Mouse (Mus musculus) olfactory bulb, adult 2 months (tissue): ENCODE measurements at regions not wholly inside any gene's neighbourhood (a gene's known extent, or its start where the extent isn't known, plus 50 kb on each side); places are given as distances from the start of the nearest gene placed in this dataset.
A peak's percentile ranks its signal among the peaks of the same experiment; 100 is the strongest.

Source experiments
- H3K27ac ChIP-seq: fragments of 200-500 bp; 2 replicates; pipeline ENCODE4 v1.5.1; 2012; ENCODE audit warnings: low read depth, low read length; ENCODE audit not compliant: insufficient read depth
- H3K4me1 ChIP-seq: fragments of 200-500 bp; 2 replicates; pipeline ENCODE4 v1.6.1; 2012; ENCODE audit warnings: low read length; ENCODE audit not compliant: control insufficient read depth, insufficient read depth
- H3K4me3 ChIP-seq: fragments of 200-500 bp; 2 replicates; pipeline ENCODE4 v1.5.1; 2012; ENCODE audit warnings: mild to moderate bottlenecking, low read depth, low read length, moderate library complexity; ENCODE audit not compliant: insufficient read depth
- CTCF ChIP-seq: fragments of 200-500 bp; IDR thresholded peaks from 2 replicates; pipeline ENCODE4 v1.5.1; 2012; ENCODE audit warnings: low read depth, mild to moderate bottlenecking, low read length, moderate library complexity; ENCODE audit not compliant: insufficient read depth
- POLR2A ChIP-seq: fragments of 200-500 bp; IDR thresholded peaks from 2 replicates; pipeline ENCODE4 v1.6.1; 2012; ENCODE audit warnings: mild to moderate bottlenecking, low read depth, low read length, moderate library complexity; ENCODE audit not compliant: insufficient read depth
- WGBS: fragments of 180-500 bp; shearing (Covaris S2); methylation state at CpG from one replicate; pipeline ENCODE4 v1.1.7; 2018; 5-methylcytosine and 5-hydroxymethylcytosine counted together

- TF ChIP-seq CTCF (peak; percentile 62), POLR2A (no peak)
- 5% methylated on average over 12 of the region's 12 CpGs for WGBS
- Histone ChIP-seq H3K4me3 (peak overlapping the region; percentile 32), H3K27ac (no peak overlapping the region), H3K4me1 (peaks cover 2% of the 10 kb centered on the region; the same call in 1 of the 2 replicates)
Observed at GRCm38 (mm10) chr3:78919407-78919806, 366.9 kb downstream of the Rapgef2 start.

GRCm38 (mm10) chr3:78908196-78908844 is 378.0 kb downstream of the Rapgef2 start:
- Histone ChIP-seq H3K4me3 (no peak overlapping the region), H3K4me1 (no peaks in the 10 kb centered on the region; the same call in 1 of the 2 replicates), H3K27ac (peak overlapping the region; percentile 55; the same call in 1 of the 2 replicates)
- WGBS: 47% methylated on average over 1 of the region's 1 CpGs
- TF ChIP-seq POLR2A (no peak), CTCF (no peak)

DNA sequence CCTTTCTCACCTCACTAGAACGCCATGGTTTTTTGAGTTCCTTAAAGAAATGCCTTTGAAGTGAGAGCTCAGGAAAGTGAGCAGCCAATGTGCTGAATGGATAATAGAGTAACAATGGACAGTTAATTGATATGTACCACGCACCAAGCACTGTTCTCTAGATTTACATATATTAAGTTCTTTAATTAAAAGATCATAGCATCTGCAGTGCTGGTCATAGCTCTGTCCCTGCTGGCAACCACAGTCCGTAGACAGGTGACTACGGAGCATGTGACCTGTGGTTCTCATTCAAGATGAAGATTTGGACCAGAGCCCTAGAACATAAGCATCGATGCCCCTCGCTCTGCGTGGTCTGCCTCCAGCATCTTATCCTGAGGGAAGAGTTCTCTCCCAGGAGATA is 378.5 kb downstream of the Rapgef2 start:
- H3K4me1 ChIP-seq: no peaks in the 10 kb centered on the region; the same call in 1 of the 2 replicates
- TF ChIP-seq POLR2A (no peak), CTCF (no peak)
- H3K27ac ChIP-seq: peak overlapping the region; percentile 2; the same call in 1 of the 2 replicates

DNA sequence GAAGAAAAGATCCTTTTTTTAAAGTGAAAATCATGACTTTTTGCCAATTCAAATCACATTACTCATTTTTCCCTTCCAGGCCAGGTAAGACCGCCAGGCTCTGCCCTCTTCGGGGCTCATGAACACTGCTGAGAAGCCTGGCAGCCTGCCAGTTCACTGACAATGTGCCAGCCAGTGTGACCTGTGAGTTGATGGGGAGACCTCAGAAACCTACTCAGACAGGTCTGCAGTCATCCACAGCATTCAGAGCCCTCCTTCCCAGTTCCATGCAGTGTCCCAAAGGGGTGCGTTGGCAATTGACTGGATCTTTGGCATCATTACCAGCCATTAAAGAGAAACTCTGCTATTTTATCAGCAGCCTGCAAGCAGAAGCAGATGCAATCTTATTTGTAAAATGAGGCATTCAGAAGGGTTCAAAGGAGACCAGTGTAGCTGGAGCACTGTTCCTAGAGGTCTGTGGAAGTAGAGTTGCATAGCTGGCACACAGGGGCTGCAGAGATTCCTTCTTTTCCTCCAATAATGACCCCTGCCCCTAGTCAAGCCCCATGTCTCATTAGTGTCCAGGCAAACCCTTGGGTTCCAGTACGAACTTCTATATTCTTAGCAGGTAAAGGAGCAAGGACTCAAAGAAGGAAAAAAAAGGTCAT is 384.4 kb downstream of the Rapgef2 start:
- Histone ChIP-seq H3K4me3 (no peak overlapping the region), H3K27ac (no peak overlapping the region), H3K4me1 (peaks cover 8% of the 10 kb centered on the region)
- no peak for TF ChIP-seq POLR2A
- no peak for TF ChIP-seq CTCF
- WGBS: 56% methylated on average over 4 of the region's 4 CpGs

More for the DNA sequence above, 378.5 kb downstream of the Rapgef2 start:
- no peak overlapping the region for H3K4me3 ChIP-seq
- WGBS: 75% methylated on average over 7 of the region's 7 CpGs

DNA sequence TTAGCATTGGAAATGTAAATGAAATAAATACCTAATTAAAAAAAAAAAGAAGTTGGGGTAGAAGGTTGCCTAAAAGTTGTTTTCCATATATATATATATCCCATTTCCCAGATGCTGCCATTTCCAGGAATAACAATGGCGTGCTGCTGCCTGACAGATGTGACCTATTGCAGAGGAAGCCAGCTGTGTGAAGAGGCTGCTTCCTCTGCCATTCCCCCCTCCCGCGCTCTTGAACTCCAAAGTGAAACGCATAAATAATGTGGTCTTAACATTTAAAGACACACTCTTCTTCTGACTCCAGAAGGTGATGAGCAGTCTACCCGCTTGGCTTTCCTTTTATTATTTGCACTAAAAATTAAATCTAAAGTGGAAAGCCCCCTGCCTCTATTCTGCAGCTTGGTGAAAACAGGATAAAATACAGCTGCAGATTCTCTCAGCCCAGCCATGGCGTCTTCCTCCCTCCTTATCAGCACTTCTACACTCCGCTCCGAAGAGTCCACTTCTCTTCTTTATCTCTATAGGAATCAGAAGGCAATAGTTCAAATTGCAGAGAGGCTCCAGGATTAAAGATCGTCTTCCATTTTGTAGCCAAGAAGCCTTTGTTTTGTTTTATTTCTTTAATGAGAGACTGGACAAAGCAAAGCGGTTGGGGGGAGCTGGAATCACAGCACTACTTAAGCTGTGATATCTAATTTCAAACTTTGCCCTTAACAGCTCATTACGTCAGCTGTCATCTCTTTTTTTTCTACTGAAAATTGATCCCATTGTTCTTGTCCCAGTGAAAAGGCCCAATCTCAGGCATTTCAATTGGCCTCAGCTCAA is 385.1 kb downstream of the Rapgef2 start:
- Histone ChIP-seq H3K4me3 (no peak overlapping the region), H3K4me1 (peaks cover 8% of the 10 kb centered on the region), H3K27ac (no peak overlapping the region)
- WGBS: 45% methylated on average over 11 of the region's 11 CpGs
- TF ChIP-seq POLR2A (no peak), CTCF (no peak)

DNA sequence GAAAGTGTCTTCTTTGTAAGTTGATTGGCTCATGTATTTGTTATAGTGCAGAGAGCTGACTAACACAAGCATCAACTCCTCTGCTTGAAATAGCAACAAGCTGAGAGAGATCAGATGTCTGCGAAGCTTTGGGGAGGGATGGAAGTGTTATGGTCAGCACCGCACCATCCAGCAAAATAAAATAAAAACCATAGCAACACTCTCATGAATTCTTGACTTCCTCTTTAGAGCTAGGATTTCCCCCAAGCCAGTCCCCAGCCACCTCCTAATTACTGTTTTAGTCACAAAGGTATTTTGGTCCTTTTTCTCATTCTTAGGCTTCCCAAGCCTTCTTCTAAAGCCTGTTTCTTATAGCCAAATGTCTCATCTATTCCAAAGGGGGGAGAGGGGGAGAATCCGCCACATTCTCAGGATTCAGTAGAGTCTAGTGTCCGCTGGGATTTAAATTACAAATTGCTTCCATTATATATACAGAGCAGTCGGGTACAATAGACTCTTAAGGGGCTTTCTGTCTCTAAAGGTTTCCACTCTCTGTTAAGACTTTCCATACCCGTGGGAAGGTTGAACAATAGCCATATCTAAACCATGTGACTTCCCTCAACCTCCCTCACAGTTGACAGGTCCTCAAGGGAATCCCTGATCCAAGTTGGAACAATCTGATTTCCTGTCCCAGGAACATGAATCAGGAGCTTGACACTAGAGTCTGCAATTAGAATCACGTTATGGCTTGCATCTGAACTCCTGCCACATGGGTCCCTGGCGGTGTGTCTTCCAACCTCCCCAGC is 386.7 kb downstream of the Rapgef2 start:
- Histone ChIP-seq H3K27ac (no peak overlapping the region), H3K4me1 (peaks cover 8% of the 10 kb centered on the region), H3K4me3 (no peak overlapping the region)
- WGBS: 65% methylated on average over 8 of the region's 8 CpGs
- TF ChIP-seq CTCF (no peak), POLR2A (no peak)

- TF ChIP-seq CTCF (no peak), POLR2A (no peak)
- no peaks in the 10 kb centered on the region for H3K4me1 ChIP-seq
- 82% methylated on average over 3 of the region's 3 CpGs for WGBS
- H3K27ac ChIP-seq: no peak overlapping the region
- no peak overlapping the region for H3K4me3 ChIP-seq
Observed at GRCm38 (mm10) chr3:78889326-78889725, 397.0 kb downstream of the Rapgef2 start.

DNA sequence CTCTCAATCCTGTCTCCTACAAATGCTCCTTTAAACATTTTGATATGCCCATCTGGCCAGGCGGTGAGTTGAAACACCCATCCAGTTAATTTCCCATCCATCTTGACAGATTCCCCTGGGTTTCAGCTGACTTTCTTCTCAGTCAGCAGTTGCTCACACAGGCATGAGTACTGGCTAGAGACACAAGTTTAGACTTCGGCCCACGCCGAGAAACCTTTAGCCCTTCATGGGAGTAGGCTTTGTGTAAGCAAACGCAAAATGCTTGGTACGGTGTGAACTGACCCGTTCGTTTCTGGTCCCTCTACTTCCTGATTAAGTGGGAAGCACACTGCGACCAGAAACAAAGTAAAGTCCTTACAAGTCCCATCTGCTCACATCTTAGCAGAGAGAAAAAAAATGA is 401.6 kb downstream of the Rapgef2 start:
- WGBS: 90% methylated on average over 9 of the region's 9 CpGs
- TF ChIP-seq CTCF (no peak), POLR2A (no peak)
- Histone ChIP-seq H3K27ac (no peak overlapping the region), H3K4me3 (no peak overlapping the region), H3K4me1 (no peaks in the 10 kb centered on the region)

DNA sequence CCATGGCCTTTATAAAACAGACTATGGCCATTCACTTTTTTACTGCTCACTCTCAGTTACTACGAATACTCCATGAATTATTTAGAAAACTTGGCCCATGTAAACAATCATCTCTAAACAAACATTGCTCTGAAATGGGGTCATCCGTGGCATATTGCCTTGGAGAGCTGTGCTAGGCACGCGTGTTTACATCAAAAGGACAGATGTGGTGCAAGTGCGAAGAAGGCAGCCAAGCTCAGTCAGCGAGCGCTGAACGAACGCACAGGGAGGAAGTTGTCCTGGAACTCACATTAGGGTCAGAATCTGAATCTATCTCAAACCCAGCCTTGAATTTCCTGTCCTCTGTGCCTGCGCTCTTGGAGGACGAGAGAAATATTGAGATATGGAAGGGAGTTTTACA is 402.3 kb downstream of the Rapgef2 start:
- 92% methylated on average over 11 of the region's 11 CpGs for WGBS
- TF ChIP-seq POLR2A (no peak), CTCF (no peak)
- H3K4me3 ChIP-seq: no peak overlapping the region
- H3K27ac ChIP-seq: no peak overlapping the region
- no peaks in the 10 kb centered on the region for H3K4me1 ChIP-seq
